Mouse (Mus musculus) adrenal gland, adult (tissue): Measurements from ENCODE around the gene Vcam1.

Experiments used
- DNase-seq, 2 experiments: peaks; one replicate each; pipeline ENCODE4 v3.0.0; 2022 to 2023; ENCODE audit warnings: low spot score in 1 of 2; ENCODE audit not compliant: inconsistent age in 2 of 2

The Vcam1 gene

GRCm38 (mm10) chr3:116129259-116129738, at the start of gene Vcam1:
Gene Vcam1 (minus strand): TSS chr3:116129688.
- DNase-seq: peak; percentile 39 to 83

- no peak for DNase-seq
Observed at GRCm38 (mm10) chr3:116175106-116175505, 45.6 kb upstream of the Vcam1 start.

- DNase-seq: no peak
Observed at GRCm38 (mm10) chr3:116171461-116171860, 42.0 kb upstream of the Vcam1 start.

GRCm38 (mm10) chr3:116168056-116168455, 38.6 kb upstream of the Vcam1 start:
- DNase-seq: no peak

GRCm38 (mm10) chr3:116166296-116166695, 36.8 kb upstream of the Vcam1 start:
- DNase-seq: no peak

GRCm38 (mm10) chr3:116165030-116165429, 35.5 kb upstream of the Vcam1 start:
- DNase-seq: no peak

- DNase-seq: no peak
Observed at GRCm38 (mm10) chr3:116163517-116163916, 34.0 kb upstream of the Vcam1 start.

- DNase-seq: peak in 1 of 2 experiments; percentile 42
Observed at GRCm38 (mm10) chr3:116162097-116162666, 32.7 kb upstream of the Vcam1 start.

GRCm38 (mm10) chr3:116159376-116159775, 29.9 kb upstream of the Vcam1 start:
- no peak for DNase-seq

GRCm38 (mm10) chr3:116157447-116157990, 28.0 kb upstream of the Vcam1 start:
- no peak for DNase-seq

GRCm38 (mm10) chr3:116150056-116150632, 20.7 kb upstream of the Vcam1 start:
- no peak for DNase-seq

GRCm38 (mm10) chr3:116149096-116149495, 19.6 kb upstream of the Vcam1 start:
- DNase-seq: no peak

GRCm38 (mm10) chr3:116148676-116149075, 19.2 kb upstream of the Vcam1 start:
- no peak for DNase-seq

GRCm38 (mm10) chr3:116141226-116141625, 11.7 kb upstream of the Vcam1 start:
- DNase-seq: no peak

GRCm38 (mm10) chr3:116139000-116139399, 9.5 kb upstream of the Vcam1 start:
- no peak for DNase-seq

- DNase-seq: peak in 1 of 2 experiments; percentile 18
Observed at GRCm38 (mm10) chr3:116138081-116138480, 8.6 kb upstream of the Vcam1 start.

- DNase-seq: no peak
Observed at GRCm38 (mm10) chr3:116133363-116133762, 3.9 kb upstream of the Vcam1 start.

GRCm38 (mm10) chr3:116130711-116131110, 1.2 kb upstream of the Vcam1 start:
- DNase-seq: no peak

GRCm38 (mm10) chr3:116129841-116130595, 530 bp upstream of the Vcam1 start:
- peak in 1 of 2 experiments; percentile 26 for DNase-seq

- DNase-seq: peak in 1 of 2 experiments; percentile 30
Observed at GRCm38 (mm10) chr3:116128311-116129204, 930 bp downstream of the Vcam1 start.

GRCm38 (mm10) chr3:116127836-116128235, 1.7 kb downstream of the Vcam1 start:
- peak in 1 of 2 experiments; percentile 19 for DNase-seq
